Mouse (Mus musculus): Measurements from ENCODE around the gene Sun1.

The Sun1 gene

GRCm38 (mm10) chr5:139199995-139200769 lies at the start of gene Sun1:
Gene Sun1, plus strand, starts transcription at chr5:139200637.
- ATAC-seq (ENCODE audit: low TSS enrichment) = peak; percentile 91

- no peak for ATAC-seq (ENCODE audit: low TSS enrichment)
Observed at GRCm38 (mm10) chr5:139160899-139161298, 39.5 kb upstream of the Sun1 start.

- no peak for ATAC-seq (ENCODE audit: low TSS enrichment)
Observed at GRCm38 (mm10) chr5:139161632-139162031, 38.8 kb upstream of the Sun1 start.

GRCm38 (mm10) chr5:139166781-139167361 lies 33.6 kb upstream of the Sun1 start:
- ATAC-seq (ENCODE audit: low TSS enrichment) = no peak

- ATAC-seq (ENCODE audit: low TSS enrichment) = no peak
Observed at GRCm38 (mm10) chr5:139167548-139167947, 32.9 kb upstream of the Sun1 start.

- no peak for ATAC-seq (ENCODE audit: low TSS enrichment)
Observed at GRCm38 (mm10) chr5:139171929-139172328, 28.5 kb upstream of the Sun1 start.

GRCm38 (mm10) chr5:139174141-139174540 lies 26.3 kb upstream of the Sun1 start:
- ATAC-seq (ENCODE audit: low TSS enrichment) = no peak

- no peak for ATAC-seq (ENCODE audit: low TSS enrichment)
Observed at GRCm38 (mm10) chr5:139174556-139175547, 25.6 kb upstream of the Sun1 start.

- peak; percentile 91 for ATAC-seq (ENCODE audit: low TSS enrichment)
Observed at GRCm38 (mm10) chr5:139178895-139179631, 21.4 kb upstream of the Sun1 start.

GRCm38 (mm10) chr5:139183131-139183530 lies 17.3 kb upstream of the Sun1 start:
- ATAC-seq (ENCODE audit: low TSS enrichment) = peak; percentile 44; the same call in 1 of the 2 replicates

GRCm38 (mm10) chr5:139183601-139184000 lies 16.8 kb upstream of the Sun1 start:
- ATAC-seq (ENCODE audit: low TSS enrichment) = no peak

- ATAC-seq (ENCODE audit: low TSS enrichment) = peak; percentile 61
Observed at GRCm38 (mm10) chr5:139184897-139185296, 15.5 kb upstream of the Sun1 start.

- ATAC-seq (ENCODE audit: low TSS enrichment) = 0 out of 2 replicates have a peak, but pooled peaks have one; percentile 18
Observed at GRCm38 (mm10) chr5:139189726-139190125, 10.7 kb upstream of the Sun1 start.

- peak; percentile 79 for ATAC-seq (ENCODE audit: low TSS enrichment)
Observed at GRCm38 (mm10) chr5:139190958-139191357, 9.5 kb upstream of the Sun1 start.

GRCm38 (mm10) chr5:139198779-139199178 lies 1.7 kb upstream of the Sun1 start:
- ATAC-seq (ENCODE audit: low TSS enrichment) = no peak

- no peak for ATAC-seq (ENCODE audit: low TSS enrichment)
Observed at GRCm38 (mm10) chr5:139199636-139199994, 822 bp upstream of the Sun1 start.

- ATAC-seq (ENCODE audit: low TSS enrichment) = peak; percentile 14
Observed at GRCm38 (mm10) chr5:139200770-139201569, 533 bp downstream of the Sun1 start.

- ATAC-seq (ENCODE audit: low TSS enrichment) = no peak
Observed at GRCm38 (mm10) chr5:139202127-139202526, 1.7 kb downstream of the Sun1 start.

- peak; percentile 12; the same call in 1 of the 2 replicates for ATAC-seq (ENCODE audit: low TSS enrichment)
Observed at GRCm38 (mm10) chr5:139203312-139203711, 2.9 kb downstream of the Sun1 start.

GRCm38 (mm10) chr5:139206081-139206480 lies 5.6 kb downstream of the Sun1 start:
- ATAC-seq (ENCODE audit: low TSS enrichment) = no peak

GRCm38 (mm10) chr5:139206525-139206924 lies 6.1 kb downstream of the Sun1 start:
- no peak for ATAC-seq (ENCODE audit: low TSS enrichment)
